Mouse (Mus musculus) ovary, adult 10 weeks (tissue): ENCODE results near the gene Btbd7. TPM values are rescaled to one million over a fixed set of nuclear protein-coding genes. Genes with fewer than 3 reads are reported as not detected.

Experiments used
- polyA plus RNA-seq: library from polyadenylated mRNA; stranded (reverse); fragments of 350-450 nt; fragmentation: Illumina TruSeq; extraction: RNeasy Lipid Tissue Mini Kit (QIAGEN cat#74804); gene quantifications from one replicate; pipeline ENCODE4 v1.2.3, GENCODE M21; 2014

The Btbd7 gene
- 94.6 TPM for polyA plus RNA-seq

GRCm38 (mm10) chr12:102878031-102878823 lies at the start of gene Btbd7:
TSS of gene Btbd7 (minus strand) at chr12:102878471.

DNA sequence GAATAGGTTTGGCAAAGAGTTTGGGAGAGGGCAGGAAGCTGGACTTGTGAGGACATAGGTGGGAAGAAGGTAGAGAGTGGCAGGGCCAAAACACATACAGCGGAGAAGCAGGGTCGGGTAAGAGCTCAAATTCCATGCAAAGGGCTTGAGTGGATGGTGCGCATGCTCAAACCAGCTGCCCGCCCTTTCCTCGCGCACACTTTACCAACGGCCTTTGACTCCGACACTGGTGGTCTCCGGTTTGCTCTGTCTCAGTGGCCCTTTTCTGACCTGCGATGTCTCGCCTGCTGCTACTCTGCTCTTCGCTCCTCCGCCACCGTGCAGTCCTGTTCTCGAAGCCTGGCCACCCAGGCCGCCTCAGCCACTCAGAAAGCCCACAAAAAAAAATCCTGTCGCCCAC lies 20.8 kb upstream of the Btbd7 start, which contains the start of gene Cox8c:
TSS of gene Cox8c (plus strand) at position 226 of the 400 bp plus-strand sequence.

GRCm38 (mm10) chr12:102758403-102758756 lies 119.9 kb downstream of the Btbd7 start, which contains the start of gene Gm20604:
TSS of gene Gm20604 (minus strand) at chr12:102758672.

GRCm38 (mm10) chr12:102757689-102758402 lies 120.4 kb downstream of the Btbd7 start, which contains the start of the genes Gm28051, Gon7 and Ubr7:
TSS of gene Gm28051 (minus strand) at chr12:102757765.
TSS of gene Gon7 (minus strand) at chr12:102757803.
TSS of gene Ubr7 (plus strand) at chr12:102757967.

GRCm38 (mm10) chr12:102743589-102744574 lies 134.4 kb downstream of the Btbd7 start, which contains the start of the genes Moap1 and Tmem251:
TSS of gene Moap1 (minus strand) at chr12:102743661.
TSS of gene Tmem251 (plus strand) at chr12:102743762.

Other genes with a start within 250 kb of the Btbd7 start
- 0.48 TPM for gene Itpk1, start 173.5 kb downstream of the Btbd7 start, polyA plus RNA-seq
- gene Moap1, start 134.8 kb downstream of the Btbd7 start, polyA plus RNA-seq = 3.9 TPM
- 11.0 TPM for gene Tmem251, start 134.7 kb downstream of the Btbd7 start, polyA plus RNA-seq
- not detected for gene Gm28051, start 120.7 kb downstream of the Btbd7 start, polyA plus RNA-seq
- gene Gon7, start 120.7 kb downstream of the Btbd7 start, polyA plus RNA-seq = 12.3 TPM
- gene Ubr7, start 120.5 kb downstream of the Btbd7 start, polyA plus RNA-seq = 42.5 TPM
- 15.9 TPM for gene Gm20604, start 119.8 kb downstream of the Btbd7 start, polyA plus RNA-seq
- gene Cox8c, start 20.8 kb upstream of the Btbd7 start, polyA plus RNA-seq = not detected
- 0.20 TPM for gene Unc79, start 70.4 kb upstream of the Btbd7 start, polyA plus RNA-seq